Mouse (Mus musculus) gastrocnemius, postnatal 36 days (tissue): ENCODE data around the gene Vmn2r26. TPM values are rescaled to one million over a fixed set of nuclear protein-coding genes. Genes with fewer than 3 reads are reported as not detected.
"Not testable (repeated sequence)": the region's sequence is repeated elsewhere in the genome, so short reads cannot be mapped to it uniquely, and the experiment has no call there.

Experiments used
- DNase-seq, 2 experiments: peaks; one replicate each; pipeline ENCODE4 v3.0.0; 2022
- intact Hi-C: fragments of 180-260 bp; cut with DNase I; formaldehyde crosslinking; loops from one replicate; pipeline ENCODE4 v1.15.1; 2025
- long read RNA-seq, 2 experiments: library from polyadenylated mRNA; stranded (forward); transcript quantifications; one replicate each; pipeline ENCODE4 v2.0.0; 2021
- total RNA-seq, 2 experiments: library from RNA; stranded (reverse); gene quantifications; 2 replicates each; pipeline ENCODE4 v1.2.3; 2021

Gene Vmn2r26
- not detected for total RNA-seq
- long read RNA-seq, experiment 1 = 0 reads
- long read RNA-seq, experiment 2 = 0 reads

GRCm38 (mm10) chr6:124024268-124024667, at the start of gene Vmn2r26:
Gene Vmn2r26 (plus strand): TSS chr6:124024568.
- intact Hi-C loops, DNase-seq: not testable (repeated sequence)

- no peak for DNase-seq
- intact Hi-C loops = loop anchor here (2.0 kb wide), 1 partner anchor 166 kb away; no protein-coding TSS in a partner anchor
Measured at GRCm38 (mm10) chr6:124020841-124021240, 3.5 kb upstream of the Vmn2r26 start.

GRCm38 (mm10) chr6:124048388-124048787, 24.0 kb downstream of the Vmn2r26 start:
- DNase-seq = no peak
- intact Hi-C loops = no loop called here

DNA sequence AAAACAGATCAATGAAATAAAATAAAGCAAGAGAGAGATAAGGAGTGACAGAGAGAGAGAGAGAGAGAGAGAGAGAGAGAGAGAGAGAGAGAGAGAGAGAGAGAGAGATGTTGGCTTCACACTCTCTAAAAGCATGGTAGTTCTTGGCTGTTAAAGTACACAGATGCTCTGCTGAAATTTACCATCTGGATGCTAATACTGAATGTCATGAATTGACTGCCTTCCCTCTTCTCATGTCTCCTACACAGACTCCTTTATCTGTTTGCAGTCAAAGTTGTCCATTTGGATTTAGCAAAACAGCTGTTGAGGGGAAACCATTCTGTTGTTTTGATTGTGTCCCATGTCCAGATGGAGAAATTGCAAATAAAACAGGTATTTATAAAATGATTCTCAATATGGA, 29.2 kb downstream of the Vmn2r26 start:
- intact Hi-C loops, DNase-seq: not testable (repeated sequence)

DNA sequence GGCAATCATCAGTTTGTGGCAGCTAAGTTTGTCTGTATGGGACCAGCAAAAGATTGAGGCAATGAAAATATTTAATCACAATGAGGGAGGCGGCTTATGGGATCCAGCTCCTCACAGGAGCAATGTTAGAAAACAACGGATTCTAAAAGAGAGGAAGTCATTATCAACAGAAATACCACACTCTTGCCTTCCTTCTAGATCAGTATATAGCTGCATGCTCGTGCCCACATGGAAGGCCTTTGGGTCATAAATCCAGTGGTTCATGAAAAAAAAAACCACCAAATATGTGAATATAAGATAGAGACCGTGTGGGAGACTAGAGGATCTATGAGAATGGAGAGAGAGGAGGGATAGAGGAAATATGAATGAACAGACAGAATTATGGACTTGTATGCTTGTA, 78.0 kb downstream of the Vmn2r26 start:
- no peak for DNase-seq
- intact Hi-C loops = no loop called here

Other genes starting within 250 kb of the Vmn2r26 start
- not detected for gene Vmn2r24, start 245.7 kb upstream of the Vmn2r26 start, total RNA-seq
- not detected for gene Vmn2r25, start 171.1 kb upstream of the Vmn2r26 start, total RNA-seq
- not detected for gene Vmn2r27, start 207.3 kb downstream of the Vmn2r26 start, total RNA-seq